Mouse (Mus musculus) midbrain, embryonic 16.5 days (tissue): ENCODE measurements at regions not wholly inside any gene's neighbourhood (a gene's known extent, or its start where the extent isn't known, plus 50 kb on each side); places are given as distances from the start of the nearest gene placed in this dataset.

Source experiments
- ATAC-seq: fragments of 200-750 bp; cut with Nextera tagmentation; 2 replicates; pipeline ENCODE4 v1.8.0; 2017; ENCODE audit warnings: moderate TSS enrichment
- H3K27ac ChIP-seq: fragments of 300-500 bp; sonication (generic); 2 replicates; pipeline ENCODE4 v1.5.1; 2014; ENCODE audit warnings: mild to moderate bottlenecking, low read length, mixed read lengths
- H3K27me3 ChIP-seq: fragments of 300-500 bp; sonication (generic); 2 replicates; pipeline ENCODE4 v1.6.1; 2014; ENCODE audit warnings: low read depth, low read length, mixed read lengths; ENCODE audit not compliant: control insufficient read depth, insufficient read depth
- H3K36me3 ChIP-seq: fragments of 300-500 bp; sonication (generic); 2 replicates; pipeline ENCODE4 v1.6.1; 2014; ENCODE audit warnings: mild to moderate bottlenecking, low read length, moderate library complexity, mixed read lengths; ENCODE audit not compliant: control insufficient read depth, insufficient read depth
- H3K4me1 ChIP-seq: fragments of 300-500 bp; sonication (generic); 2 replicates; pipeline ENCODE4 v1.6.1; 2014; ENCODE audit warnings: mild to moderate bottlenecking, low read length, mixed read lengths; ENCODE audit not compliant: control insufficient read depth, insufficient read depth
- H3K4me2 ChIP-seq: fragments of 300-500 bp; sonication (generic); 2 replicates; pipeline ENCODE4 v1.6.1; 2014; ENCODE audit warnings: mild to moderate bottlenecking, low read length, mixed read lengths
- H3K4me3 ChIP-seq: fragments of 300-500 bp; sonication (generic); 2 replicates; pipeline ENCODE4 v1.5.1; 2014; ENCODE audit warnings: low read depth, mild to moderate bottlenecking, low read length, moderate library complexity, mixed read lengths
- H3K9ac ChIP-seq: fragments of 300-500 bp; sonication (generic); 2 replicates; pipeline ENCODE4 v1.6.1; 2014; ENCODE audit warnings: low read depth, low read length, mixed read lengths
- H3K9me3 ChIP-seq: fragments of 300-500 bp; sonication (generic); replicated peaks from 2 replicates; pipeline ENCODE4 v1.6.1; 2014; ENCODE audit warnings: mild to moderate bottlenecking, low read length, mixed read lengths; ENCODE audit not compliant: control insufficient read depth, poor library complexity, severe bottlenecking
- WGBS: fragments of 180-500 bp; shearing (Covaris S2); extraction: QIAGEN DNeasy Blood & Tissue Kit; methylation state at CpG from one replicate; pipeline ENCODE4 v1.1.7; 2014; 5-methylcytosine and 5-hydroxymethylcytosine counted together

- Histone ChIP-seq H3K36me3 (no peaks in the 10 kb centered on the region), H3K27ac (no peak overlapping the region), H3K9me3 (no peaks in the 10 kb centered on the region), H3K27me3 (no peaks in the 10 kb centered on the region), H3K9ac (no peak overlapping the region), H3K4me3 (no peak overlapping the region), H3K4me1 (no peaks in the 10 kb centered on the region), H3K4me2 (no peak overlapping the region)
- 86% methylated on average over 5 of the region's 5 CpGs for WGBS
- no peak for ATAC-seq
These were observed 111.3 kb upstream of the Adra1b start for GRCm38 (mm10) chr11:44012314-44012713.

GRCm38 (mm10) chr11:44013841-44014240 is 112.8 kb upstream of the Adra1b start:
- Histone ChIP-seq H3K4me3 (no peak overlapping the region), H3K4me1 (no peaks in the 10 kb centered on the region), H3K27me3 (no peaks in the 10 kb centered on the region), H3K4me2 (no peak overlapping the region), H3K9me3 (no peaks in the 10 kb centered on the region), H3K36me3 (no peaks in the 10 kb centered on the region), H3K27ac (no peak overlapping the region), H3K9ac (no peak overlapping the region)
- ATAC-seq = no peak
- 63% methylated on average over 1 of the region's 1 CpGs for WGBS

GRCm38 (mm10) chr11:44021638-44022037 is 120.6 kb upstream of the Adra1b start:
- no peaks in the 10 kb centered on the region for H3K36me3 ChIP-seq
- ATAC-seq = no peak
- no peaks in the 10 kb centered on the region for H3K9me3 ChIP-seq
- no peak overlapping the region for H3K27ac ChIP-seq
- no peak overlapping the region for H3K4me2 ChIP-seq
- H3K4me1 ChIP-seq = no peaks in the 10 kb centered on the region
- no peaks in the 10 kb centered on the region for H3K27me3 ChIP-seq
- H3K9ac ChIP-seq = no peak overlapping the region
- no peak overlapping the region for H3K4me3 ChIP-seq
- WGBS = 64% methylated on average over 4 of the region's 4 CpGs

- Histone ChIP-seq H3K36me3 (no peaks in the 10 kb centered on the region), H3K9ac (no peak overlapping the region)
- 81% methylated on average over 3 of the region's 3 CpGs for WGBS
These were observed 126.0 kb upstream of the Adra1b start for GRCm38 (mm10) chr11:44027046-44027445.

GRCm38 (mm10) chr11:44046083-44046482 is 145.1 kb upstream of the Adra1b start:
- no peak overlapping the region for H3K27ac ChIP-seq
- no peaks in the 10 kb centered on the region for H3K9me3 ChIP-seq
- WGBS = 54% methylated on average over 2 of the region's 2 CpGs
- ATAC-seq = no peak
- H3K27me3 ChIP-seq = no peaks in the 10 kb centered on the region
- no peak overlapping the region for H3K4me2 ChIP-seq
- no peak overlapping the region for H3K9ac ChIP-seq
- H3K4me1 ChIP-seq = no peaks in the 10 kb centered on the region
- no peak overlapping the region for H3K4me3 ChIP-seq
- H3K36me3 ChIP-seq = no peaks in the 10 kb centered on the region

More at GRCm38 (mm10) chr11:44027046-44027445, 126.0 kb upstream of the Adra1b start:
- H3K4me3 ChIP-seq = no peak overlapping the region
- no peaks in the 10 kb centered on the region for H3K9me3 ChIP-seq
- no peaks in the 10 kb centered on the region for H3K4me1 ChIP-seq
- no peak overlapping the region for H3K27ac ChIP-seq
- no peaks in the 10 kb centered on the region for H3K27me3 ChIP-seq
- no peak overlapping the region for H3K4me2 ChIP-seq
- ATAC-seq = no peak

- WGBS = 86% methylated on average over 5 of the region's 5 CpGs
- no peak overlapping the region for H3K4me2 ChIP-seq
- H3K9ac ChIP-seq = no peak overlapping the region
- ATAC-seq = no peak
- no peaks in the 10 kb centered on the region for H3K36me3 ChIP-seq
- no peak overlapping the region for H3K4me3 ChIP-seq
- H3K9me3 ChIP-seq = no peaks in the 10 kb centered on the region
- H3K27ac ChIP-seq = no peak overlapping the region
- no peaks in the 10 kb centered on the region for H3K27me3 ChIP-seq
- H3K4me1 ChIP-seq = no peaks in the 10 kb centered on the region
These were observed 148.4 kb upstream of the Adra1b start for GRCm38 (mm10) chr11:44049253-44049976.

GRCm38 (mm10) chr11:44052481-44052880 is 151.5 kb upstream of the Adra1b start:
- Histone ChIP-seq H3K4me2 (no peak overlapping the region), H3K9me3 (no peaks in the 10 kb centered on the region), H3K4me3 (no peak overlapping the region), H3K4me1 (no peaks in the 10 kb centered on the region), H3K36me3 (no peaks in the 10 kb centered on the region), H3K27me3 (no peaks in the 10 kb centered on the region), H3K27ac (no peak overlapping the region), H3K9ac (no peak overlapping the region)
- WGBS = 87% methylated on average over 5 of the region's 5 CpGs
- ATAC-seq = no peak

GRCm38 (mm10) chr11:44062446-44062845 is 161.4 kb upstream of the Adra1b start:
- Histone ChIP-seq H3K9ac (no peak overlapping the region), H3K4me1 (no peaks in the 10 kb centered on the region), H3K27ac (no peak overlapping the region), H3K36me3 (no peaks in the 10 kb centered on the region), H3K27me3 (no peaks in the 10 kb centered on the region), H3K4me2 (no peak overlapping the region), H3K4me3 (no peak overlapping the region), H3K9me3 (no peaks in the 10 kb centered on the region)
- no peak for ATAC-seq
- WGBS = 85% methylated on average over 1 of the region's 1 CpGs

GRCm38 (mm10) chr11:44066176-44066575 is 165.2 kb upstream of the Adra1b start:
- Histone ChIP-seq H3K27ac (no peak overlapping the region), H3K4me2 (no peak overlapping the region)
- 89% methylated on average over 2 of the region's 2 CpGs for WGBS

More at GRCm38 (mm10) chr11:44066176-44066575, 165.2 kb upstream of the Adra1b start:
- Histone ChIP-seq H3K4me3 (no peak overlapping the region), H3K9me3 (no peaks in the 10 kb centered on the region), H3K9ac (no peak overlapping the region), H3K36me3 (no peaks in the 10 kb centered on the region), H3K27me3 (no peaks in the 10 kb centered on the region), H3K4me1 (no peaks in the 10 kb centered on the region)
- ATAC-seq = no peak
